Mouse (Mus musculus) mouse embryonic stem cell (cell line): ENCODE results near the gene Vps8.

Source experiments
- in situ Hi-C, 2 experiments: fragments of 300-500 bp; cut with MboI; formaldehyde crosslinking; loops; 1 replicate in 1 of 2; 3 replicates in 1 of 2; pipeline ENCODE4 v1.14.3; 2019 to 2020; ENCODE audit warnings: low sequenced_read_pairs in 2 of 2, low pct_unique_long_range_greater_than_20kb in 1 of 2, mixed read lengths in 1 of 2; ENCODE audit not compliant: unreplicated experiment in 1 of 2

Vps8 gene

GRCm38 (mm10) chr16:21636156-21636853 lies 213.4 kb downstream of the Vps8 start:
- in situ Hi-C loops: no loop called here

- in situ Hi-C loops: no loop called here
Measured at GRCm38 (mm10) chr16:21637201-21637819, 214.4 kb downstream of the Vps8 start.

- in situ Hi-C loops: no loop called here
Measured at GRCm38 (mm10) chr16:21640766-21641499, 218.0 kb downstream of the Vps8 start.

- in situ Hi-C loops: no loop called here
Measured at GRCm38 (mm10) chr16:21641944-21642343, 219.0 kb downstream of the Vps8 start.

- in situ Hi-C loops: no loop called here
Measured at GRCm38 (mm10) chr16:21642906-21643305, 220.0 kb downstream of the Vps8 start.

- in situ Hi-C loops: no loop called here
Measured at GRCm38 (mm10) chr16:21643621-21644041, 220.7 kb downstream of the Vps8 start.

- in situ Hi-C loops: no loop called here
Measured at GRCm38 (mm10) chr16:21644066-21644561, 221.2 kb downstream of the Vps8 start.

- in situ Hi-C loops: no loop called here
Measured at GRCm38 (mm10) chr16:21644574-21644973, 221.7 kb downstream of the Vps8 start.

GRCm38 (mm10) chr16:21645915-21646314 lies 223.0 kb downstream of the Vps8 start:
- in situ Hi-C loops: no loop called here

- in situ Hi-C loops: no loop called here
Measured at GRCm38 (mm10) chr16:21646496-21646895, 223.6 kb downstream of the Vps8 start.

GRCm38 (mm10) chr16:21648800-21649199 lies 225.9 kb downstream of the Vps8 start:
- in situ Hi-C loops: no loop called here

GRCm38 (mm10) chr16:21650289-21650688 lies 227.4 kb downstream of the Vps8 start:
- in situ Hi-C loops: no loop called here

- in situ Hi-C loops: no loop called here
Measured at GRCm38 (mm10) chr16:21651161-21651560, 228.2 kb downstream of the Vps8 start.

- in situ Hi-C loops: no loop called here
Measured at GRCm38 (mm10) chr16:21653151-21653550, 230.2 kb downstream of the Vps8 start.

GRCm38 (mm10) chr16:21654384-21654783 lies 231.5 kb downstream of the Vps8 start:
- in situ Hi-C loops: no loop called here

GRCm38 (mm10) chr16:21655291-21655690 lies 232.4 kb downstream of the Vps8 start:
- in situ Hi-C loops: no loop called here

GRCm38 (mm10) chr16:21655961-21656360 lies 233.0 kb downstream of the Vps8 start:
- in situ Hi-C loops: no loop called here

GRCm38 (mm10) chr16:21664633-21665363 lies 241.9 kb downstream of the Vps8 start:
- in situ Hi-C loops: no loop called here
